ENCODE assay signal across 29 mouse cellular contexts in genomic region chr5:73587119-73587518, GRCm38 (mm10). TPM values are rescaled to one million over a fixed set of nuclear protein-coding genes. Genes with fewer than 3 reads are reported as not detected.
DNase-seq lines count a peak whose midpoint lies in the region; ATAC-seq and TF ChIP-seq lines count a peak whose summit lies in the region.
"Had no signal": no experiment of that assay in that cellular context is flagged by ENCODE, and none has a peak within 500 bp of the region (broad histone marks: within the 10 kb centered on the region; RNA-seq: fewer than 3 reads in every experiment).

No protein-coding gene starts in this region.

- DNase-seq in midbrain, embryonic 14.5 days: peak; percentile 24
- DNase-seq in midbrain, postnatal 0 days (ENCODE audit: low spot score): no peak
- no peak for DNase-seq in forebrain, embryonic 11.5 days (ENCODE audit: low spot score)
- DNase-seq in kidney, postnatal 14 days: no peak
- DNase-seq: adrenal gland, postnatal 10 days; adrenal gland, postnatal 36 days; B cell, adult 2 months; cerebellum, adult 18-20 months; cerebellum, adult 9-10 months; cerebellum, postnatal 14 days; gastrocnemius, postnatal 25 days; heart, adult 18-20 months; heart, postnatal 10 days; heart, postnatal 36 days had no signal

- no peak for TF ChIP-seq CTCF in midbrain, postnatal 0 days (IDR thresholded peaks at IDR 0.05)

- no peak for ATAC-seq in hindbrain, embryonic 12.5 days (ENCODE audit: low FRiP score)
- ATAC-seq in hindbrain, embryonic 16.5 days: no peak
- no peak for ATAC-seq in midbrain, embryonic 14.5 days (ENCODE audit: low FRiP score, low TSS enrichment)
- no peak for ATAC-seq in midbrain, postnatal 0 days (ENCODE audit: low FRiP score)
- peak; percentile 76 for ATAC-seq in intestine, embryonic 16.5 days
- no peak for ATAC-seq in forebrain, embryonic 11.5 days (replicated peaks; ENCODE audit: low FRiP score)
- ATAC-seq: forebrain, embryonic 15.5 days; Patski had no signal

- H3K36me3 ChIP-seq in hindbrain, embryonic 12.5 days: no peaks in the 10 kb centered on the region
- H3K36me3 ChIP-seq in hindbrain, embryonic 16.5 days (ENCODE audit: control insufficient read depth, insufficient read depth, low read length): no peaks in the 10 kb centered on the region
- no peaks in the 10 kb centered on the region for H3K36me3 ChIP-seq in midbrain, embryonic 14.5 days (ENCODE audit: control insufficient read depth, insufficient read depth, low read length)
- no peaks in the 10 kb centered on the region for H3K36me3 ChIP-seq in midbrain, postnatal 0 days (ENCODE audit: insufficient read depth, low read length)
- H3K36me3 ChIP-seq in intestine, embryonic 16.5 days (ENCODE audit: control insufficient read depth, insufficient read depth, low read length): no peaks in the 10 kb centered on the region
- H3K36me3 ChIP-seq in forebrain, embryonic 11.5 days (ENCODE audit: control insufficient read depth, insufficient read depth, low read length): no peaks in the 10 kb centered on the region
- H3K36me3 ChIP-seq: embryonic facial prominence, embryonic 12.5 days; embryonic facial prominence, embryonic 15.5 days; forebrain, embryonic 12.5 days; forebrain, embryonic 15.5 days; G1E; heart, embryonic 12.5 days; heart, embryonic 15.5 days; hindbrain, embryonic 13.5 days had no signal

- peak overlapping the region; percentile 18; the same call in 1 of the 2 replicates for H3K27ac ChIP-seq in hindbrain, embryonic 12.5 days
- H3K27ac ChIP-seq in hindbrain, embryonic 16.5 days (ENCODE audit: low read depth, low read length): no peak overlapping the region
- no peak overlapping the region for H3K27ac ChIP-seq in midbrain, embryonic 14.5 days (replicated peaks; ENCODE audit: low read depth, low read length)
- no peak overlapping the region for H3K27ac ChIP-seq in midbrain, postnatal 0 days (ENCODE audit: low read depth, low read length)
- H3K27ac ChIP-seq in intestine, embryonic 16.5 days (ENCODE audit: low read length): no peak overlapping the region
- no peak overlapping the region for H3K27ac ChIP-seq in forebrain, embryonic 11.5 days (ENCODE audit: low read depth, low read length)
- H3K27ac ChIP-seq: embryonic facial prominence, embryonic 12.5 days; embryonic facial prominence, embryonic 15.5 days; forebrain, embryonic 12.5 days; heart, embryonic 15.5 days had no signal

- H3K9me3 ChIP-seq in hindbrain, embryonic 12.5 days (replicated peaks): no peaks in the 10 kb centered on the region
- no peaks in the 10 kb centered on the region for H3K9me3 ChIP-seq in hindbrain, embryonic 16.5 days (ENCODE audit: control insufficient read depth, low read length)
- H3K9me3 ChIP-seq in midbrain, embryonic 14.5 days (ENCODE audit: control insufficient read depth, low read length): no peaks in the 10 kb centered on the region
- H3K9me3 ChIP-seq in midbrain, postnatal 0 days (ENCODE audit: low read length): no peaks in the 10 kb centered on the region
- no peaks in the 10 kb centered on the region for H3K9me3 ChIP-seq in intestine, embryonic 16.5 days (ENCODE audit: control insufficient read depth, low read length)
- H3K9me3 ChIP-seq in forebrain, embryonic 11.5 days (ENCODE audit: control insufficient read depth, low read length): no peaks in the 10 kb centered on the region
- H3K9me3 ChIP-seq: embryonic facial prominence, embryonic 12.5 days; embryonic facial prominence, embryonic 15.5 days; forebrain, embryonic 12.5 days; forebrain, embryonic 15.5 days; G1E; heart, embryonic 15.5 days; hindbrain, embryonic 13.5 days had no signal

- 87% methylated on average over 3 of the region's 3 CpGs for WGBS in hindbrain, embryonic 12.5 days
- WGBS in hindbrain, embryonic 16.5 days: 72% methylated on average over 3 of the region's 3 CpGs
- 73% methylated on average over 3 of the region's 3 CpGs for WGBS in midbrain, embryonic 14.5 days
- 58% methylated on average over 3 of the region's 3 CpGs for WGBS in midbrain, postnatal 0 days
- WGBS in intestine, embryonic 16.5 days: 60% methylated on average over 3 of the region's 3 CpGs
- 80% methylated on average over 3 of the region's 3 CpGs for WGBS in forebrain, embryonic 11.5 days

- H3K4me2 ChIP-seq in hindbrain, embryonic 12.5 days (replicated peaks): no peak overlapping the region
- H3K4me2 ChIP-seq in hindbrain, embryonic 16.5 days (ENCODE audit: low read length): no peak overlapping the region
- H3K4me2 ChIP-seq in midbrain, embryonic 14.5 days (ENCODE audit: low read length): no peak overlapping the region
- H3K4me2 ChIP-seq in midbrain, postnatal 0 days (ENCODE audit: low read depth, low read length, poor library complexity, severe bottlenecking): no peak overlapping the region
- no peak overlapping the region for H3K4me2 ChIP-seq in intestine, embryonic 16.5 days (ENCODE audit: low read depth, low read length)
- H3K4me2 ChIP-seq in forebrain, embryonic 11.5 days (ENCODE audit: low read depth, low read length, severe bottlenecking): no peak overlapping the region
- H3K4me2 ChIP-seq: embryonic facial prominence, embryonic 12.5 days; embryonic facial prominence, embryonic 15.5 days; forebrain, embryonic 12.5 days; forebrain, embryonic 15.5 days; heart, embryonic 12.5 days; heart, embryonic 15.5 days; hindbrain, embryonic 13.5 days had no signal

- no peak overlapping the region for H3K9ac ChIP-seq in hindbrain, embryonic 12.5 days
- no peak overlapping the region for H3K9ac ChIP-seq in hindbrain, embryonic 16.5 days (ENCODE audit: low read depth, low read length)
- H3K9ac ChIP-seq in midbrain, embryonic 14.5 days (replicated peaks; ENCODE audit: low read length): no peak overlapping the region
- no peak overlapping the region for H3K9ac ChIP-seq in midbrain, postnatal 0 days (replicated peaks; ENCODE audit: low read length, poor library complexity, severe bottlenecking)
- no peak overlapping the region for H3K9ac ChIP-seq in intestine, embryonic 16.5 days (ENCODE audit: low read depth, low read length)
- H3K9ac ChIP-seq in forebrain, embryonic 11.5 days (ENCODE audit: low read length): no peak overlapping the region
- H3K9ac ChIP-seq: embryonic facial prominence, embryonic 12.5 days; embryonic facial prominence, embryonic 15.5 days; forebrain, embryonic 12.5 days; forebrain, embryonic 15.5 days; heart, embryonic 12.5 days; heart, embryonic 15.5 days; hindbrain, embryonic 13.5 days had no signal

- no peaks in the 10 kb centered on the region for H3K27me3 ChIP-seq in hindbrain, embryonic 12.5 days
- no peaks in the 10 kb centered on the region for H3K27me3 ChIP-seq in hindbrain, embryonic 16.5 days (replicated peaks; ENCODE audit: control insufficient read depth, insufficient read depth, low read length)
- H3K27me3 ChIP-seq in midbrain, embryonic 14.5 days (ENCODE audit: control insufficient read depth, insufficient read depth, low read length): no peaks in the 10 kb centered on the region
- no peaks in the 10 kb centered on the region for H3K27me3 ChIP-seq in midbrain, postnatal 0 days (ENCODE audit: insufficient read depth, low read length)
- H3K27me3 ChIP-seq in intestine, embryonic 16.5 days (replicated peaks; ENCODE audit: control insufficient read depth, insufficient read depth, low read length): no peaks in the 10 kb centered on the region
- H3K27me3 ChIP-seq in forebrain, embryonic 11.5 days (ENCODE audit: control insufficient read depth, insufficient read depth, low read length): no peaks in the 10 kb centered on the region
- H3K27me3 ChIP-seq: CH12.LX; embryonic facial prominence, embryonic 12.5 days; embryonic facial prominence, embryonic 15.5 days; forebrain, embryonic 12.5 days; forebrain, embryonic 15.5 days; heart, embryonic 12.5 days; heart, embryonic 15.5 days; hindbrain, embryonic 13.5 days; Patski had no signal

- H3K4me1 ChIP-seq in hindbrain, embryonic 12.5 days: peaks cover 9% of the 10 kb centered on the region
- H3K4me1 ChIP-seq in hindbrain, embryonic 16.5 days (ENCODE audit: control insufficient read depth, insufficient read depth, low read depth, low read length): peaks cover 9% of the 10 kb centered on the region
- peaks cover 6% of the 10 kb centered on the region; the same call in 1 of the 2 replicates for H3K4me1 ChIP-seq in midbrain, embryonic 14.5 days (ENCODE audit: control insufficient read depth, insufficient read depth, low read length)
- H3K4me1 ChIP-seq in midbrain, postnatal 0 days (ENCODE audit: insufficient read depth, low read length): no peaks in the 10 kb centered on the region
- H3K4me1 ChIP-seq in intestine, embryonic 16.5 days (ENCODE audit: control insufficient read depth, insufficient read depth, low read length): no peaks in the 10 kb centered on the region; the same call in 1 of the 2 replicates
- peaks cover 3% of the 10 kb centered on the region; the same call in 1 of the 2 replicates for H3K4me1 ChIP-seq in forebrain, embryonic 11.5 days (replicated peaks; ENCODE audit: control insufficient read depth, insufficient read depth, low read length)
- H3K4me1 ChIP-seq: embryonic facial prominence, embryonic 15.5 days; heart, embryonic 15.5 days had no signal

- no peak overlapping the region for H3K4me3 ChIP-seq in hindbrain, embryonic 12.5 days
- H3K4me3 ChIP-seq in hindbrain, embryonic 16.5 days (ENCODE audit: low read length): no peak overlapping the region
- no peak overlapping the region for H3K4me3 ChIP-seq in midbrain, embryonic 14.5 days (replicated peaks; ENCODE audit: low read depth, low read length)
- no peak overlapping the region for H3K4me3 ChIP-seq in midbrain, postnatal 0 days (ENCODE audit: low read depth, low read length)
- no peak overlapping the region for H3K4me3 ChIP-seq in intestine, embryonic 16.5 days (ENCODE audit: low read length)
- H3K4me3 ChIP-seq in forebrain, embryonic 11.5 days (ENCODE audit: low read depth, low read length): no peak overlapping the region
- H3K4me3 ChIP-seq: embryonic facial prominence, embryonic 12.5 days; embryonic facial prominence, embryonic 15.5 days; forebrain, embryonic 12.5 days; forebrain, embryonic 15.5 days; heart, embryonic 12.5 days; heart, embryonic 15.5 days; hindbrain, embryonic 13.5 days had no signal

RNA-seq across cellular contexts. Expression of gene Lrrc66, which starts 45.2 kb away (rescaled TPM):
- polyA plus RNA-seq in hindbrain, embryonic 12.5 days (2016; fragmentation: Nextera tagmentation; extraction: Ambion mirVana): not detected in 2 replicates
- polyA plus RNA-seq in hindbrain, embryonic 16.5 days (2015; fragmentation: Nextera tagmentation; extraction: Ambion mirVana): not detected in 2 replicates
- polyA plus RNA-seq in midbrain, embryonic 14.5 days (2014; fragmentation: Nextera tagmentation; extraction: Ambion mirVana): not detected in 2 replicates
- total RNA-seq in midbrain, postnatal 0 days (2014; rRNA removed): not detected in 2 replicates
- polyA plus RNA-seq in midbrain, postnatal 0 days (2015; fragmentation: Nextera tagmentation; extraction: Ambion mirVana): not detected in 2 replicates
- 7.2 and 10.3 TPM in 2 replicates for polyA plus RNA-seq in intestine, embryonic 16.5 days (2015; fragmentation: Nextera tagmentation; extraction: Ambion mirVana)
- polyA plus RNA-seq in forebrain, embryonic 11.5 days (2014; fragmentation: Nextera tagmentation; extraction: Ambion mirVana): not detected in 2 replicates
- total RNA-seq: adrenal gland, postnatal 10 days; adrenal gland, postnatal 36 days; gastrocnemius, adult 8-10 months; gastrocnemius, postnatal 25 days; heart, adult 18-20 months; heart, postnatal 10 days; heart, postnatal 36 days had no signal
- polyA plus RNA-seq: embryonic facial prominence, embryonic 15.5 days; forebrain, embryonic 12.5 days; forebrain, embryonic 15.5 days; gonadal fat pad, adult 2 months; heart, embryonic 12.5 days; hindbrain, embryonic 13.5 days; Patski had no signal
